Mouse (Mus musculus): Measurements from ENCODE around the gene Lmln. TPM values are rescaled to one million over a fixed set of nuclear protein-coding genes. Genes with fewer than 3 reads are reported as not detected.
"Not testable (repeated sequence)": the region's sequence is repeated elsewhere in the genome, so short reads cannot be mapped to it uniquely, and the experiment has no call there.

The Lmln gene
- total RNA-seq, 1 experiment: 9.1 TPM

- in situ Hi-C loops (cut with MboI; ENCODE audit: low sequenced_read_pairs in 2 of 2, unreplicated experiment in 2 of 2): no loop called here
- no peak overlapping the region for H3K9ac ChIP-seq (ENCODE audit: insufficient read depth, low read depth, low read length, poor library complexity, severe bottlenecking)
- H3K9me3 ChIP-seq (ENCODE audit: control insufficient read depth, insufficient read depth, low read depth, low read length): no peaks in the 10 kb centered on the region
- no peak overlapping the region for H3K27ac ChIP-seq (ENCODE audit: insufficient read depth, low read depth, low read length, poor library complexity, severe bottlenecking)
- H3K4me1 ChIP-seq (ENCODE audit: control insufficient read depth in 2 of 2, insufficient read depth in 2 of 2, low read length in 2 of 2, poor library complexity in 1 of 2): no peaks in the 10 kb centered on the region
- no peak for TF ChIP-seq ZC3H11A (IDR thresholded peaks at IDR 0.05; ENCODE audit: borderline replicate concordance, low read depth, low read length)
- no peak for TF ChIP-seq MAFK (IDR thresholded peaks at IDR 0.05; ENCODE audit: insufficient read depth, low read depth, low read length)
- no peak for TF ChIP-seq HCFC1 (IDR thresholded peaks at IDR 0.05; ENCODE audit: borderline replicate concordance, insufficient read depth, low read length)
- TF ChIP-seq ZNF384 (IDR thresholded peaks at IDR 0.05; ENCODE audit: low read depth, low read length): no peak
- no peak for TF ChIP-seq CHD2 (IDR thresholded peaks at IDR 0.05; ENCODE audit: low read depth, low read length)
- DNase-seq (ENCODE audit: low read depth, low spot score): no peak
- H3K36me3 ChIP-seq (ENCODE audit: control insufficient read depth, insufficient read depth, low read length, poor library complexity, severe bottlenecking): no peaks in the 10 kb centered on the region
- no peak overlapping the region for H3K4me3 ChIP-seq (ENCODE audit: insufficient read depth in 1 of 2, low read depth in 1 of 2, low read length in 2 of 2, poor library complexity in 1 of 2, severe bottlenecking in 1 of 2)
Observed at GRCm38 (mm10) chr16:33170716-33171587, 108.6 kb downstream of the Lmln start.

- Histone ChIP-seq H3K27ac (ENCODE audit: insufficient read depth, low read depth, low read length, poor library complexity, severe bottlenecking) (no peak overlapping the region), H3K9ac (ENCODE audit: insufficient read depth, low read depth, low read length, poor library complexity, severe bottlenecking) (no peak overlapping the region), H3K9me3 (ENCODE audit: control insufficient read depth, insufficient read depth, low read depth, low read length) (no peaks in the 10 kb centered on the region), H3K36me3 (ENCODE audit: control insufficient read depth, insufficient read depth, low read length, poor library complexity, severe bottlenecking) (no peaks in the 10 kb centered on the region), H3K4me3 (ENCODE audit: insufficient read depth in 1 of 2, low read depth in 1 of 2, low read length in 2 of 2, poor library complexity in 1 of 2, severe bottlenecking in 1 of 2) (no peak overlapping the region), H3K4me1 (ENCODE audit: control insufficient read depth in 2 of 2, insufficient read depth in 2 of 2, low read length in 2 of 2, poor library complexity in 1 of 2) (no peaks in the 10 kb centered on the region)
- in situ Hi-C loops (cut with MboI; ENCODE audit: low sequenced_read_pairs in 2 of 2, unreplicated experiment in 2 of 2): no loop called here
- no peak for DNase-seq (ENCODE audit: low read depth, low spot score)
- TF ChIP-seq HCFC1 (IDR thresholded peaks at IDR 0.05; ENCODE audit: borderline replicate concordance, insufficient read depth, low read length) (no peak), MAFK (IDR thresholded peaks at IDR 0.05; ENCODE audit: insufficient read depth, low read depth, low read length) (no peak), ZNF384 (IDR thresholded peaks at IDR 0.05; ENCODE audit: low read depth, low read length) (no peak), CHD2 (IDR thresholded peaks at IDR 0.05; ENCODE audit: low read depth, low read length) (no peak), ZC3H11A (IDR thresholded peaks at IDR 0.05; ENCODE audit: borderline replicate concordance, low read depth, low read length) (no peak)
Observed at GRCm38 (mm10) chr16:33171800-33172199, 109.5 kb downstream of the Lmln start.

- TF ChIP-seq ZNF384 (IDR thresholded peaks at IDR 0.05; ENCODE audit: low read depth, low read length) (no peak), HCFC1 (IDR thresholded peaks at IDR 0.05; ENCODE audit: borderline replicate concordance, insufficient read depth, low read length) (no peak), ZC3H11A (IDR thresholded peaks at IDR 0.05; ENCODE audit: borderline replicate concordance, low read depth, low read length) (no peak), MAFK (IDR thresholded peaks at IDR 0.05; ENCODE audit: insufficient read depth, low read depth, low read length) (no peak), CHD2 (IDR thresholded peaks at IDR 0.05; ENCODE audit: low read depth, low read length) (no peak)
- H3K27ac ChIP-seq (ENCODE audit: insufficient read depth, low read depth, low read length, poor library complexity, severe bottlenecking): no peak overlapping the region
- in situ Hi-C loops (cut with MboI; ENCODE audit: low sequenced_read_pairs in 2 of 2, unreplicated experiment in 2 of 2): no loop called here
- no peak overlapping the region for H3K4me3 ChIP-seq (ENCODE audit: insufficient read depth in 1 of 2, low read depth in 1 of 2, low read length in 2 of 2, poor library complexity in 1 of 2, severe bottlenecking in 1 of 2)
- no peaks in the 10 kb centered on the region for H3K36me3 ChIP-seq (ENCODE audit: control insufficient read depth, insufficient read depth, low read length, poor library complexity, severe bottlenecking)
- H3K9ac ChIP-seq (ENCODE audit: insufficient read depth, low read depth, low read length, poor library complexity, severe bottlenecking): no peak overlapping the region
- peaks cover 0 to 7% of the 10 kb centered on the region in 2 experiments; a peak in 2 of 4 replicates for H3K4me1 ChIP-seq (ENCODE audit: control insufficient read depth in 2 of 2, insufficient read depth in 2 of 2, low read length in 2 of 2, poor library complexity in 1 of 2)
- DNase-seq (ENCODE audit: low read depth, low spot score): no peak
- H3K9me3 ChIP-seq (ENCODE audit: control insufficient read depth, insufficient read depth, low read depth, low read length): no peaks in the 10 kb centered on the region
Observed at GRCm38 (mm10) chr16:33173151-33173550, 110.8 kb downstream of the Lmln start.

- no peak overlapping the region for H3K4me3 ChIP-seq (ENCODE audit: insufficient read depth in 1 of 2, low read depth in 1 of 2, low read length in 2 of 2, poor library complexity in 1 of 2, severe bottlenecking in 1 of 2)
- no peak overlapping the region for H3K27ac ChIP-seq (ENCODE audit: insufficient read depth, low read depth, low read length, poor library complexity, severe bottlenecking)
Observed at GRCm38 (mm10) chr16:33174695-33175094, 112.4 kb downstream of the Lmln start.

GRCm38 (mm10) chr16:33176831-33177230 lies 114.5 kb downstream of the Lmln start:
- peak overlapping the region; percentile 47; the same call in 1 of the 2 replicates for H3K27ac ChIP-seq (ENCODE audit: insufficient read depth, low read depth, low read length, poor library complexity, severe bottlenecking)
- H3K9me3 ChIP-seq (ENCODE audit: control insufficient read depth, insufficient read depth, low read depth, low read length); H3K4me3 ChIP-seq (ENCODE audit: insufficient read depth in 1 of 2, low read depth in 1 of 2, low read length in 2 of 2, poor library complexity in 1 of 2, severe bottlenecking in 1 of 2); H3K9ac ChIP-seq (ENCODE audit: insufficient read depth, low read depth, low read length, poor library complexity, severe bottlenecking); DNase-seq (ENCODE audit: low read depth, low spot score); H3K36me3 ChIP-seq (ENCODE audit: control insufficient read depth, insufficient read depth, low read length, poor library complexity, severe bottlenecking); H3K4me1 ChIP-seq (ENCODE audit: control insufficient read depth in 2 of 2, insufficient read depth in 2 of 2, low read length in 2 of 2, poor library complexity in 1 of 2); in situ Hi-C loops (cut with MboI; ENCODE audit: low sequenced_read_pairs in 2 of 2, unreplicated experiment in 2 of 2): not testable (repeated sequence)

More at GRCm38 (mm10) chr16:33174695-33175094, 112.4 kb downstream of the Lmln start:
- H3K9me3 ChIP-seq (ENCODE audit: control insufficient read depth, insufficient read depth, low read depth, low read length): no peaks in the 10 kb centered on the region
- no peaks in the 10 kb centered on the region for H3K36me3 ChIP-seq (ENCODE audit: control insufficient read depth, insufficient read depth, low read length, poor library complexity, severe bottlenecking)
- no peak for DNase-seq (ENCODE audit: low read depth, low spot score)
- H3K9ac ChIP-seq (ENCODE audit: insufficient read depth, low read depth, low read length, poor library complexity, severe bottlenecking): no peak overlapping the region
- TF ChIP-seq MAFK (IDR thresholded peaks at IDR 0.05; ENCODE audit: insufficient read depth, low read depth, low read length): no peak
- TF ChIP-seq CHD2 (IDR thresholded peaks at IDR 0.05; ENCODE audit: low read depth, low read length): no peak
- no peak for TF ChIP-seq ZNF384 (IDR thresholded peaks at IDR 0.05; ENCODE audit: low read depth, low read length)
- peaks cover 0 to 8% of the 10 kb centered on the region in 2 experiments; a peak in 2 of 4 replicates for H3K4me1 ChIP-seq (ENCODE audit: control insufficient read depth in 2 of 2, insufficient read depth in 2 of 2, low read length in 2 of 2, poor library complexity in 1 of 2)
- in situ Hi-C loops (cut with MboI; ENCODE audit: low sequenced_read_pairs in 2 of 2, unreplicated experiment in 2 of 2): no loop called here
